Comparison of ENCODE assay signal across 13 mouse cellular contexts in the genomic region with DNA sequence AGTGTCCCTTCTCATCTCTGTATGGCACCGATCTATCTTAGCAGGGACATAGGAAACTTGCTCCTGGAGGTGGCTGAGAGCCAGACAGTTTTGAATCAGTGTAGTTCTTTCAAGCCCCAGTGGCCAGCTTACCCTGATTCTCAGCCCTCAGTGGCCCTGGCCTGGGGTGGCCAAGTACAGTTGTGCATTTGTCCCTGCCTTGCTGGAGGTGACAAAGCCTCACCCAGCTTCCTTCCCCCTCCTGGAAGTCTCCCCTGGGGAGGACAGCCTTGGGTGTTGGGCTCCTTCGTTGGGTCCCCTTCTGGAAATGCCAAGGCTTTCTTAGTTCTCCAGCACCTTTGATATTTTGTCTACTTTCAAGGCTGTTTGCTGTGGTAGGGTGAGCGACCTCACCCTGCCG. TPM values are rescaled to one million over a fixed set of nuclear protein-coding genes. Genes with fewer than 3 reads are reported as not detected.
A peak's percentile ranks its signal among the peaks of the same experiment; 100 is the strongest.
DNase-seq lines count a peak whose midpoint lies in the region; ATAC-seq and TF ChIP-seq lines count a peak whose summit lies in the region.
"Had no signal": no experiment of that assay in that cellular context is flagged by ENCODE, and none has a peak within 500 bp of the region (broad histone marks: within the 10 kb centered on the region; RNA-seq: fewer than 3 reads in every experiment).

No protein-coding gene starts in this region.

- H3K36me3 ChIP-seq in kidney, embryonic 15.5 days = peaks cover 20% of the 10 kb centered on the region
- peaks cover 37% of the 10 kb centered on the region for H3K36me3 ChIP-seq in ES-E14 (ENCODE audit: control insufficient read depth, insufficient read depth, low read length, poor library complexity, severe bottlenecking)
- peaks cover 52% of the 10 kb centered on the region for H3K36me3 ChIP-seq in liver, embryonic 15.5 days (replicated peaks)
- H3K36me3 ChIP-seq in forebrain, embryonic 15.5 days = no peaks in the 10 kb centered on the region
- H3K36me3 ChIP-seq: hindbrain, embryonic 13.5 days had no signal

- H3K4me3 ChIP-seq in kidney, embryonic 15.5 days (replicated peaks) = no peak overlapping the region
- H3K4me3 ChIP-seq in ES-E14 (ENCODE audit: insufficient read depth in 1 of 2, low read depth in 1 of 2, low read length in 2 of 2, poor library complexity in 1 of 2, severe bottlenecking in 1 of 2) = peak overlapping the region in 1 of 2 experiments; percentile 24; a peak in 1 of 4 replicates
- H3K4me3 ChIP-seq in liver, embryonic 15.5 days (replicated peaks) = no peak overlapping the region
- H3K4me3 ChIP-seq in forebrain, embryonic 15.5 days = no peak overlapping the region
- H3K4me3 ChIP-seq: hindbrain, embryonic 13.5 days had no signal

- H3K9ac ChIP-seq in kidney, embryonic 15.5 days = no peak overlapping the region
- H3K9ac ChIP-seq in ES-E14 (ENCODE audit: insufficient read depth, low read depth, low read length, poor library complexity, severe bottlenecking) = peak overlapping the region; percentile 15; the same call in 1 of the 2 replicates
- no peak overlapping the region for H3K9ac ChIP-seq in liver, embryonic 15.5 days
- H3K9ac ChIP-seq in forebrain, embryonic 15.5 days (replicated peaks) = no peak overlapping the region
- H3K9ac ChIP-seq: hindbrain, embryonic 13.5 days had no signal

- H3K27me3 ChIP-seq in kidney, embryonic 15.5 days = no peaks in the 10 kb centered on the region
- no peaks in the 10 kb centered on the region for H3K27me3 ChIP-seq in liver, embryonic 15.5 days
- H3K27me3 ChIP-seq in forebrain, embryonic 15.5 days = peaks cover 18% of the 10 kb centered on the region

- peak overlapping the region; percentile 24; the same call in 1 of the 2 replicates for H3K27ac ChIP-seq in kidney, embryonic 15.5 days
- no peak overlapping the region for H3K27ac ChIP-seq in ES-E14 (ENCODE audit: insufficient read depth, low read depth, low read length, poor library complexity, severe bottlenecking)
- H3K27ac ChIP-seq in liver, embryonic 15.5 days (replicated peaks) = peak overlapping the region; percentile 67
- H3K27ac ChIP-seq in forebrain, embryonic 15.5 days (replicated peaks) = no peak overlapping the region
- H3K27ac ChIP-seq: hindbrain, embryonic 13.5 days had no signal

- in situ Hi-C loops in ES-E14 (cut with MboI; ENCODE audit: low sequenced_read_pairs in 2 of 2, unreplicated experiment in 2 of 2) = no loop called here

- DNase-seq in kidney, adult 9 months = no peak
- DNase-seq in ES-E14 (ENCODE audit: low read depth, low spot score) = no peak
- peak; percentile 78 for DNase-seq in adrenal gland, postnatal 14 days
- DNase-seq: cerebellum, postnatal 14 days; lung, postnatal 10 days; right cerebral cortex, postnatal 25 days; thymus, postnatal 14 days had no signal

- WGBS in kidney, embryonic 15.5 days = 64% methylated on average over 4 of the region's 4 CpGs
- WGBS in liver, embryonic 15.5 days (ENCODE audit: insufficient replicate concordance) = 80% methylated on average over 4 of the region's 4 CpGs
- WGBS in forebrain, embryonic 15.5 days = 85% methylated on average over 4 of the region's 4 CpGs

- H3K9me3 ChIP-seq in kidney, embryonic 15.5 days (replicated peaks) = no peaks in the 10 kb centered on the region
- H3K9me3 ChIP-seq in ES-E14 (ENCODE audit: control insufficient read depth, insufficient read depth, low read depth, low read length) = no peaks in the 10 kb centered on the region
- H3K9me3 ChIP-seq in liver, embryonic 15.5 days (replicated peaks) = no peaks in the 10 kb centered on the region
- no peaks in the 10 kb centered on the region for H3K9me3 ChIP-seq in forebrain, embryonic 15.5 days
- H3K9me3 ChIP-seq: hindbrain, embryonic 13.5 days had no signal

- no peak for ATAC-seq in kidney, embryonic 15.5 days (replicated peaks; ENCODE audit: low FRiP score)
- no peak for ATAC-seq in liver, embryonic 15.5 days (ENCODE audit: insufficient read depth)
- no peak for ATAC-seq in forebrain, embryonic 15.5 days (replicated peaks)
- ATAC-seq in erythroid progenitor cell, adult 5-6 weeks (replicated peaks; ENCODE audit: low FRiP score, poor library complexity, severe bottlenecking) = no peak

- no peak overlapping the region for H3K4me2 ChIP-seq in kidney, embryonic 15.5 days
- H3K4me2 ChIP-seq in liver, embryonic 15.5 days = peak overlapping the region; percentile 89
- H3K4me2 ChIP-seq in forebrain, embryonic 15.5 days (replicated peaks) = no peak overlapping the region
- H3K4me2 ChIP-seq: hindbrain, embryonic 13.5 days had no signal

- peaks cover 27% of the 10 kb centered on the region for H3K4me1 ChIP-seq in kidney, embryonic 15.5 days
- H3K4me1 ChIP-seq in ES-E14 (ENCODE audit: control insufficient read depth in 2 of 2, insufficient read depth in 2 of 2, low read length in 2 of 2, poor library complexity in 1 of 2) = peaks cover 5 to 18% of the 10 kb centered on the region in 2 experiments
- H3K4me1 ChIP-seq in liver, embryonic 15.5 days (replicated peaks) = peaks cover 62% of the 10 kb centered on the region
- peaks cover 8% of the 10 kb centered on the region; the same call in 1 of the 2 replicates for H3K4me1 ChIP-seq in forebrain, embryonic 15.5 days

TF ChIP-seq in ES-E14, 5 proteins besides CTCF, POLR2A, EP300 and RAD21:
- no peak for TF ChIP-seq MAFK (IDR thresholded peaks at IDR 0.05; ENCODE audit: insufficient read depth, low read depth, low read length)
- TF ChIP-seq ZC3H11A (IDR thresholded peaks at IDR 0.05; ENCODE audit: borderline replicate concordance, low read depth, low read length) = no peak
- no peak for TF ChIP-seq CHD2 (IDR thresholded peaks at IDR 0.05; ENCODE audit: low read depth, low read length)
- no peak for TF ChIP-seq HCFC1 (IDR thresholded peaks at IDR 0.05; ENCODE audit: borderline replicate concordance, insufficient read depth, low read length)
- no peak for TF ChIP-seq ZNF384 (IDR thresholded peaks at IDR 0.05; ENCODE audit: low read depth, low read length)

RNA-seq across cellular contexts. Expression of gene Trim25, which starts 4.5 kb away (rescaled TPM):
- 14.5 and 16.4 TPM in 2 replicates for polyA plus RNA-seq in kidney, embryonic 15.5 days (2015; fragmentation: Nextera tagmentation; extraction: Ambion mirVana)
- total RNA-seq in ES-E14 (2012; rRNA removed) = 37.8 TPM in 2 replicates
- 102 and 115 TPM in 2 replicates for total RNA-seq in adrenal gland, postnatal 14 days (2021)
- polyA plus RNA-seq in liver, embryonic 15.5 days (2015; fragmentation: Nextera tagmentation; extraction: Ambion mirVana) = 19.6 and 20.4 TPM in 2 replicates
- 2.8 and 3.9 TPM in 2 replicates for polyA plus RNA-seq in forebrain, embryonic 15.5 days (2015; fragmentation: Nextera tagmentation; extraction: Ambion mirVana)
- total RNA-seq in erythroid progenitor cell, adult 5-6 weeks (2015; ENCODE audit: low replicate concordance) = 23.8 and 25.2 TPM in 2 replicates
- 28.0 and 32.8 TPM in 2 replicates for total RNA-seq in erythroid progenitor cell, adult 5-6 weeks (2017; ENCODE audit: low replicate concordance)

RNA-seq across cellular contexts. Expression of gene Coil, which starts 33.7 kb away (rescaled TPM):
- polyA plus RNA-seq in kidney, embryonic 15.5 days (2015; fragmentation: Nextera tagmentation; extraction: Ambion mirVana) = 17.2 and 18.3 TPM in 2 replicates
- total RNA-seq in ES-E14 (2012; rRNA removed) = 28.8 and 37.8 TPM in 2 replicates
- 8.6 and 11.2 TPM in 2 replicates for total RNA-seq in adrenal gland, postnatal 14 days (2021)
- polyA plus RNA-seq in liver, embryonic 15.5 days (2015; fragmentation: Nextera tagmentation; extraction: Ambion mirVana) = 3.4 and 4.0 TPM in 2 replicates
- 27.7 and 30.5 TPM in 2 replicates for polyA plus RNA-seq in forebrain, embryonic 15.5 days (2015; fragmentation: Nextera tagmentation; extraction: Ambion mirVana)
- 1.7 and 2.5 TPM in 2 replicates for total RNA-seq in erythroid progenitor cell, adult 5-6 weeks (2015; ENCODE audit: low replicate concordance)
- total RNA-seq in erythroid progenitor cell, adult 5-6 weeks (2017; ENCODE audit: low replicate concordance) = 1.3 and 2.3 TPM in 2 replicates

RNA-seq across cellular contexts. Expression of gene Elobl, which starts 37.0 kb away (rescaled TPM):
- not detected in 2 replicates for polyA plus RNA-seq in kidney, embryonic 15.5 days (2015; fragmentation: Nextera tagmentation; extraction: Ambion mirVana)
- total RNA-seq in ES-E14 (2012; rRNA removed) = 0.95 and 1.6 TPM in 2 replicates
- not detected in 2 replicates for total RNA-seq in adrenal gland, postnatal 14 days (2021)
- polyA plus RNA-seq in liver, embryonic 15.5 days (2015; fragmentation: Nextera tagmentation; extraction: Ambion mirVana) = not detected in 2 replicates
- polyA plus RNA-seq in forebrain, embryonic 15.5 days (2015; fragmentation: Nextera tagmentation; extraction: Ambion mirVana) = not detected in 2 replicates
- total RNA-seq in erythroid progenitor cell, adult 5-6 weeks (2015; ENCODE audit: low replicate concordance) = not detected in 2 replicates
- total RNA-seq in erythroid progenitor cell, adult 5-6 weeks (2017; ENCODE audit: low replicate concordance) = not detected in 2 replicates
- polyA plus RNA-seq: hindbrain, embryonic 13.5 days; neural tube, embryonic 11.5 days had no signal

RNA-seq across cellular contexts. Expression of gene Scpep1, which starts 48.5 kb away (rescaled TPM):
- polyA plus RNA-seq in kidney, embryonic 15.5 days (2015; fragmentation: Nextera tagmentation; extraction: Ambion mirVana) = 128 and 130 TPM in 2 replicates
- 140 and 208 TPM in 2 replicates for total RNA-seq in ES-E14 (2012; rRNA removed)
- total RNA-seq in adrenal gland, postnatal 14 days (2021) = 129 and 141 TPM in 2 replicates
- 47.8 and 50.1 TPM in 2 replicates for polyA plus RNA-seq in liver, embryonic 15.5 days (2015; fragmentation: Nextera tagmentation; extraction: Ambion mirVana)
- polyA plus RNA-seq in forebrain, embryonic 15.5 days (2015; fragmentation: Nextera tagmentation; extraction: Ambion mirVana) = 32.7 and 33.8 TPM in 2 replicates
- 41.9 and 45.8 TPM in 2 replicates for total RNA-seq in erythroid progenitor cell, adult 5-6 weeks (2015; ENCODE audit: low replicate concordance)
- 16.8 and 26.1 TPM in 2 replicates for total RNA-seq in erythroid progenitor cell, adult 5-6 weeks (2017; ENCODE audit: low replicate concordance)

Comparison
In these comparisons a context has a peak if more than half of its experiments do, and no peak if none do; other contexts are left out.
1. H3K27ac ChIP-seq: peak in kidney, embryonic 15.5 days (single experiment) and liver, embryonic 15.5 days (single experiment); none in ES-E14 (single experiment) and forebrain, embryonic 15.5 days (single experiment).